Mouse (Mus musculus) ES-E14 (cell line): ENCODE measurements around the gene Stim2.

Experiments used
- CHD2 ChIP-seq: IDR thresholded peaks from 2 replicates; pipeline ENCODE4 v1.6.1; 2014; ENCODE audit warnings: mild to moderate bottlenecking, low read depth, low read length, inconsistent platforms
- HCFC1 ChIP-seq: IDR thresholded peaks from 2 replicates; pipeline ENCODE4 v1.6.1; 2012; ENCODE audit warnings: low read length, inconsistent platforms, borderline replicate concordance; ENCODE audit not compliant: insufficient read depth

DNA sequence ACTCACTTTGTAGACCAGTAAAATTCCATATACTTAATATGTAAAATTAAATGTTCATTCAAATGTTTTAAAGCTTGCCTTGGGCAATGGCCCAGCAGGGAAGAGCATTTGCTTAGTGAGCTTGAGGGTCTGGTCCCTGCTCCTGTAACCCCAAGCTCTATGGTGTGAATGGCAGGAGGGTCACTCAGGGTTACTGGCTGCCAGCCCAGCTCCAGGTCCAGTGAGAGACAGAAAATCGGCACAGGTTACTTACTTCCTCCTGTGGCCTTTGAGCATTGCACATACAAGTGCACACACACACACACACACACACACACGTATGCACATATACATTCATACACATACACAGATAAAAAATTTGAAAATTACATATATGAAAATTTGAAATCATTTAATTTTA, 42.3 kb upstream of the Stim2 start:
- no peak for TF ChIP-seq CHD2
- TF ChIP-seq HCFC1 = no peak
